Mouse (Mus musculus) small intestine, adult 2 months (tissue): ENCODE measurements around the gene Mgat4a.

ENCODE experiments used
- CTCF ChIP-seq: fragments of 200-500 bp; IDR thresholded peaks from 2 replicates; pipeline ENCODE4 v1.5.1; 2012; ENCODE audit warnings: low read depth, mild to moderate bottlenecking, control low read depth, inconsistent platforms, low read length, moderate library complexity, mixed read lengths; ENCODE audit not compliant: insufficient replicate concordance, insufficient read length; ENCODE audit errors: extremely low read depth
- POLR2A ChIP-seq: fragments of 200-500 bp; IDR thresholded peaks from 2 replicates; pipeline ENCODE4 v1.6.1; 2012; ENCODE audit warnings: low read depth, mild to moderate bottlenecking, control low read depth, inconsistent platforms, low read length, moderate library complexity

- TF ChIP-seq CTCF (no peak), POLR2A (no peak)
Measured at GRCm38 (mm10) chr1:37396481-37396880, 144.3 kb downstream of the Mgat4a start.
